Mouse (Mus musculus): ENCODE measurements around the gene Arhgef7.

- no peak for TF ChIP-seq ZC3H11A (IDR thresholded peaks at IDR 0.05; ENCODE audit: borderline replicate concordance, low read depth, low read length)
- TF ChIP-seq ZNF384 (IDR thresholded peaks at IDR 0.05; ENCODE audit: low read depth, low read length) = no peak
- no peak for TF ChIP-seq CHD2 (IDR thresholded peaks at IDR 0.05; ENCODE audit: low read depth, low read length)
- no peak for TF ChIP-seq MAFK (IDR thresholded peaks at IDR 0.05; ENCODE audit: insufficient read depth, low read depth, low read length)
- no peak for TF ChIP-seq HCFC1 (IDR thresholded peaks at IDR 0.05; ENCODE audit: borderline replicate concordance, insufficient read depth, low read length)
These were observed 33.5 kb upstream of the Arhgef7 start for GRCm38 (mm10) chr8:11693972-11694371.
